Mouse (Mus musculus) forebrain, embryonic 13.5 days (tissue): Measurements from ENCODE around the gene Ddx23. TPM values are rescaled to one million over a fixed set of nuclear protein-coding genes. Genes with fewer than 3 reads are reported as not detected.

ENCODE experiments used
- ATAC-seq: fragments of 200-750 bp; cut with Nextera tagmentation; 2 replicates; pipeline ENCODE4 v1.8.0; 2017
- H3K27ac ChIP-seq: fragments of 300-500 bp; sonication (generic); 2 replicates; pipeline ENCODE4 v1.5.1; 2015; ENCODE audit warnings: inconsistent platforms, mild to moderate bottlenecking, moderate library complexity
- H3K27me3 ChIP-seq: fragments of 300-500 bp; sonication (generic); 2 replicates; pipeline ENCODE4 v1.6.1; 2015; ENCODE audit warnings: mild to moderate bottlenecking, inconsistent platforms
- H3K36me3 ChIP-seq: fragments of 300-500 bp; sonication (generic); 2 replicates; pipeline ENCODE4 v1.6.1; 2015; ENCODE audit warnings: mild to moderate bottlenecking, inconsistent platforms; ENCODE audit not compliant: poor library complexity, severe bottlenecking
- H3K4me1 ChIP-seq: fragments of 300-500 bp; sonication (generic); 2 replicates; pipeline ENCODE4 v1.6.1; 2015; ENCODE audit warnings: inconsistent platforms
- H3K4me2 ChIP-seq: fragments of 300-500 bp; sonication (generic); 2 replicates; pipeline ENCODE4 v1.6.1; 2015; ENCODE audit warnings: inconsistent platforms, mild to moderate bottlenecking, moderate library complexity
- H3K4me3 ChIP-seq: fragments of 300-500 bp; sonication (generic); 2 replicates; pipeline ENCODE4 v1.5.1; 2015; ENCODE audit warnings: mild to moderate bottlenecking, inconsistent platforms
- H3K9ac ChIP-seq: fragments of 300-500 bp; sonication (generic); 2 replicates; pipeline ENCODE4 v1.6.1; 2015; ENCODE audit warnings: mild to moderate bottlenecking, inconsistent platforms
- H3K9me3 ChIP-seq: fragments of 300-500 bp; sonication (generic); replicated peaks from 2 replicates; pipeline ENCODE4 v1.6.1; 2016; ENCODE audit warnings: inconsistent platforms
- WGBS: fragments of 180-500 bp; shearing (Covaris S2); methylation state at CpG from one replicate; pipeline ENCODE4 v1.1.7; 2015; 5-methylcytosine and 5-hydroxymethylcytosine counted together
- polyA plus RNA-seq: library from polyadenylated mRNA; unstranded; fragments of >200 nt; fragmentation: Nextera tagmentation; extraction: Ambion mirVana; gene quantifications from 2 replicates; pipeline ENCODE4 v1.2.1, GENCODE M21; 2015

Gene Ddx23
- polyA plus RNA-seq, 1 experiment from 2014 or later, result 32.5 TPM

DNA sequence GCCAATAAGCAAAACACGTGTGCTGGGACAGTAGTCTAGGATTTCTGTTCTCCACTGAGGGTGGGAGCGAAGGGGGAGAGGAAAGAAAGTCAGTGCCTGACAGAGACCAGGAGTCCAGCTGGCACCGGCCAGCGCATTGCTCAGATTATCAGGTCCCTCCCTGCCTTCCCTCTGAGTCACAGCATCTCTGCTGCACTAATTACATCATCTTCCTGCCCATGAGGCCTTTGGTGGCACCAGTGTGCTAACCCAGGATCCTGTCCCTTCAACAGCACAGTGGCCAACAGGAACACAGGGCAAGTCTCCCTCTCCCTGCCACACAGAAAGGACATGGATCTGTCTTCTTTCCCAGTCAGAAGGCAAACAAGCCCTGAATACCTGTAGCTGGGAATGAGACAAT, 9.9 kb upstream of the Ddx23 start:
- H3K36me3 ChIP-seq, result peaks cover 10% of the 10 kb centered on the region; the same call in 1 of the 2 replicates
- 81% methylated on average over 4 of the region's 4 CpGs for WGBS
- H3K4me1 ChIP-seq, result peaks cover 39% of the 10 kb centered on the region
- ATAC-seq, result no peak
- no peak overlapping the region for H3K4me2 ChIP-seq
- no peak overlapping the region for H3K27ac ChIP-seq
- H3K9me3 ChIP-seq, result no peaks in the 10 kb centered on the region
- H3K4me3 ChIP-seq, result no peak overlapping the region
- H3K27me3 ChIP-seq, result peaks cover 21% of the 10 kb centered on the region; the same call in 1 of the 2 replicates
- H3K9ac ChIP-seq, result no peak overlapping the region

- ATAC-seq, result no peak
- Histone ChIP-seq H3K9ac (no peak overlapping the region), H3K36me3 (peaks cover 9% of the 10 kb centered on the region; the same call in 1 of the 2 replicates), H3K27ac (no peak overlapping the region), H3K4me1 (peaks cover 11% of the 10 kb centered on the region), H3K9me3 (no peaks in the 10 kb centered on the region), H3K27me3 (no peaks in the 10 kb centered on the region), H3K4me3 (no peak overlapping the region), H3K4me2 (no peak overlapping the region)
- 82% methylated on average over 11 of the region's 11 CpGs for WGBS
These were observed 1.6 kb upstream of the Ddx23 start for GRCm38 (mm10) chr15:98664042-98664907.

DNA sequence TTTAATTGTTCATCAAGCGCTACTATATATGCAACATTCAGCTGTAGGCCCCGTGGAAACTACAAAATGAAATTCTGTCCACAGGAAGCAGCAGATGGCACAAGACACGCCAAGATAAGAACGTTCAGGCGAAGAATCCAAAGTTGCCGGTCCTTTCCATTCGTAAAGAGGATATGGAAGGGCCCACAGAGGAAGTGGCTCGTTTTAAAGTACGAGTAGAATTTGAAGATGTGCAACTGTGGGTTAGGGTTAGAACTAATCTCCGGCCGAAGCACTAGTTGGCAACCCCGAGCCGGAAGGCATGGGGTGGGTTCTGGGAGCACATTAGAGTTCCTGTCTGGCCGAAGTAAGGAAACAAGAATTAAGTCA, 512 bp downstream of the Ddx23 start:
- Histone ChIP-seq H3K9ac (peak overlapping the region; percentile 94), H3K4me1 (peaks cover 11% of the 10 kb centered on the region), H3K27ac (peak overlapping the region; percentile 85), H3K36me3 (peaks cover 30% of the 10 kb centered on the region), H3K9me3 (no peaks in the 10 kb centered on the region), H3K27me3 (no peaks in the 10 kb centered on the region), H3K4me2 (peak overlapping the region; percentile 85), H3K4me3 (peak overlapping the region; percentile 89)
- ATAC-seq, result no peak
- WGBS, result 2% methylated on average over 14 of the region's 14 CpGs

- H3K9ac ChIP-seq, result no peak overlapping the region
- peaks cover 79% of the 10 kb centered on the region for H3K36me3 ChIP-seq
- H3K4me2 ChIP-seq, result no peak overlapping the region
- 86% methylated on average over 15 of the region's 15 CpGs for WGBS
- no peak overlapping the region for H3K4me3 ChIP-seq
- peaks cover 11% of the 10 kb centered on the region for H3K4me1 ChIP-seq
- H3K27me3 ChIP-seq, result no peaks in the 10 kb centered on the region
- H3K27ac ChIP-seq, result no peak overlapping the region
- no peaks in the 10 kb centered on the region for H3K9me3 ChIP-seq
- ATAC-seq, result no peak
These were observed 5.5 kb downstream of the Ddx23 start for GRCm38 (mm10) chr15:98656982-98657751.

- Histone ChIP-seq H3K9ac (no peak overlapping the region), H3K4me1 (no peaks in the 10 kb centered on the region), H3K4me2 (no peak overlapping the region), H3K36me3 (peaks cover 99% of the 10 kb centered on the region), H3K27me3 (no peaks in the 10 kb centered on the region), H3K27ac (no peak overlapping the region), H3K4me3 (no peak overlapping the region), H3K9me3 (no peaks in the 10 kb centered on the region)
- 96% methylated on average over 8 of the region's 8 CpGs for WGBS
- ATAC-seq, result no peak
These were observed 10.5 kb downstream of the Ddx23 start for GRCm38 (mm10) chr15:98652174-98652573.

DNA sequence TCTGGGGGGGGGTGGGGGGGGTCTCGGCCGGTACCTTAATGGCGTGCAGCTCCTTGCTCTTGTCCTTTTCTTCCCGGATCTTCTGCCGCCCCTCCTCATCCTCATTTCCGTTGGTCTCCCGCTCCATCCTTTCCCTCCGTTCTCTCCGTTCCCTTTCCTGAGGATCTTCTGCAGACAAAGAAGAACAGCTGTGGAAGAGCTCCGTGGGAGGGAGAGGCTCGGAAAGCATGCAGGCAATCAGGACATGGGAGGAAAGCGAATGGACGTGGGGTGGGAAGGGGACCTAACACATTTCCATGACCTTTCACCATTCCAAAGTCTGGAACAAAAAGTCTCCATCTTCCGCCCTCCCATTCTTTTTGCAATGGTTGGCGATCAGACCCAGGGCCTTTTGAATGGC, 11.3 kb downstream of the Ddx23 start:
- 89% methylated on average over 15 of the region's 15 CpGs for WGBS
- no peaks in the 10 kb centered on the region for H3K4me1 ChIP-seq
- H3K9ac ChIP-seq, result no peak overlapping the region
- ATAC-seq, result no peak
- H3K4me2 ChIP-seq, result no peak overlapping the region
- H3K27me3 ChIP-seq, result no peaks in the 10 kb centered on the region
- H3K4me3 ChIP-seq, result no peak overlapping the region
- H3K27ac ChIP-seq, result no peak overlapping the region
- H3K9me3 ChIP-seq, result no peaks in the 10 kb centered on the region
- H3K36me3 ChIP-seq, result peaks cover 99% of the 10 kb centered on the region

- Histone ChIP-seq H3K9ac (no peak overlapping the region), H3K27me3 (no peaks in the 10 kb centered on the region), H3K4me2 (no peak overlapping the region), H3K9me3 (no peaks in the 10 kb centered on the region), H3K36me3 (peaks cover 99% of the 10 kb centered on the region), H3K4me3 (no peak overlapping the region), H3K27ac (no peak overlapping the region), H3K4me1 (no peaks in the 10 kb centered on the region)
- WGBS, result 91% methylated on average over 3 of the region's 3 CpGs
- no peak for ATAC-seq
These were observed 14.6 kb downstream of the Ddx23 start for GRCm38 (mm10) chr15:98648071-98648470.

DNA sequence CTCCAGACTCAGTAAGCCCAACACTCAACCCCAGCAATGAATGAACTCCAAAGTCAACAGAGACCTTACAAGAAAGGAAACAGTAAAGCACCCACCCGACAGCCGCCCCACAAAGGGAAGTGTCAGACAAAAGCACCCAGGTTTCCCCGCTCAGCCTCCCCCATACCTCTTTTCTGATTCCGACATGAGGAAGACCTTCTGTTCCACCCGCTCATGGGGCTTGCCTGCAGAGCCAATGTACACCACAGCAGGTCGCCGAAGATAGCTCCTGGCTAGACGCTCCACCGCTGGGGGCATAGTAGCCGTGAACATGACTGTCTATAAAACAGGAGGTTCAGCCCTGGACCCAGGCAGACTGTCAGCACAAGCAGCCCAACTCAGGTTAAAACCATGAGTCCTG, 15.4 kb downstream of the Ddx23 start:
- Histone ChIP-seq H3K4me2 (no peak overlapping the region), H3K4me3 (no peak overlapping the region), H3K27me3 (no peaks in the 10 kb centered on the region), H3K36me3 (peaks cover 99% of the 10 kb centered on the region), H3K9ac (no peak overlapping the region), H3K9me3 (no peaks in the 10 kb centered on the region), H3K27ac (no peak overlapping the region), H3K4me1 (no peaks in the 10 kb centered on the region)
- WGBS, result 91% methylated on average over 10 of the region's 10 CpGs
- ATAC-seq, result no peak

DNA sequence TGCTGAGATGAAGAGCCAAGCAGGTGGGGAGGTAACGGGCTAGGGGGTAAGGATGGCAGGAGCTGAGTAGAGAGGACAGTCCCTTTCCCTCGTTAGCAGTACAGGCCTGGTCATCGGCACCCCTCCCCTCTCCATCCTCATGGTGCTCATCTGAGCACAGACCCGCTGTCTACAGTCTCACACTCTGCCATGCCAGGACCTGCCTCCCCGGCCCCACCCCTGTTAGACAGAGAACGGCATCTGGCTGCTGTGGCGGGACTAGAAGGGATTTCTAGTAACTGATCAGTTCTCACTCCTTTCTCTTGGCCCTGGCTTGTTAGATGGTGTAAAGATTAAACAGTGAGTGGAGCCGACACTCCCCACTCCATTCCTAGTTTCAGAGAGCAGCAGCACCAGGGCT, 16.0 kb downstream of the Ddx23 start:
- no peak for ATAC-seq
- no peak overlapping the region for H3K4me3 ChIP-seq
- 81% methylated on average over 8 of the region's 8 CpGs for WGBS
- H3K9me3 ChIP-seq, result no peaks in the 10 kb centered on the region
- H3K9ac ChIP-seq, result no peak overlapping the region
- H3K27ac ChIP-seq, result no peak overlapping the region
- no peaks in the 10 kb centered on the region for H3K4me1 ChIP-seq
- H3K4me2 ChIP-seq, result no peak overlapping the region
- peaks cover 99% of the 10 kb centered on the region for H3K36me3 ChIP-seq
- no peaks in the 10 kb centered on the region for H3K27me3 ChIP-seq

DNA sequence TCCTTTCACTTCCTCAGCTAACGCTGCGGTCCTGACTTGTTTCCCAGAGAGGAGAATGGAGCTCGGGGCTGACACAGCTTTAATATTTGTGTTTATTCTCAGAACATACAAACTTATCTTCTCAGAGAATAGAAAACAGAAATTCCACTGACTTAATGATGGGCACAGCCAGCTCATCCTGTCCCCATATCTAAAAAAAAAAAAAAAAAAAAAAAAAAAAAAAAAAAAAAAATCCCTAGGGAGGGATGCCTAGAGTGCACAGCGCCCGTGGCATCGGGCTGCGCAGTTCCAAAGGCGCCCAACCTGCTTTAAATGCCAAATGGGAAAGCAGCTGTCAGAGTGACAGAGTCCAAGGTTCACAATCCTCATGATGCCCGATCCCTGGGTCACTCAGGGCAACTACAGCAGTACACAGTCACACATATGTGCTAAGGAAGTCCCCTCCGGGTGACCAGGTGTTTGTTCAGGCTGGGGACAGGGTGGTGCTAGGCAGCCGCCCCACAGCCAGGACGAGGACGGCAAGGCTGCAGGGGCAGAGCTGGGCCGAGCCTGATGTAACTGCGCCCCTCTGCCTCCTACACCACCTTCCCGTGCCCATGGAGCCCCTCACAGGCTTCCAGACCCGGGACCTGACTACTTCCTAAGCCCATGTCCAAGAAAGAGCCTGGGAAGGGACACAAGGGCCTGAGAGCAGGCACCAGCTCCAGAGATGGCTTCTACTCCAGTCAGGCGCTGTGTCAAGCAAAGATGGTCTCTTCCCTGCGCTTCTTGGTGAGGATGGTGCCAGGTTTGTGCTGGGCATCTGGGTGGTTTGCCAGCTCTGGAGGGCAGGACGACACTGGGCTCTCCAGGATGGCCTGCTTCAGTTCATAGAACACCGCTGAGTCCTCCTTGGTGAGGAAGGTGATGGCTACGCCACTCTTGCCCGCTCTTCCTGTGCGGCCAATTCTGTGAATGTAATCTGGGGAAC, 17.4 kb downstream of the Ddx23 start:
- Histone ChIP-seq H3K9me3 (no peaks in the 10 kb centered on the region), H3K36me3 (peaks cover 99% of the 10 kb centered on the region), H3K4me3 (no peak overlapping the region), H3K4me2 (no peak overlapping the region), H3K4me1 (no peaks in the 10 kb centered on the region), H3K27me3 (no peaks in the 10 kb centered on the region), H3K27ac (no peak overlapping the region), H3K9ac (no peak overlapping the region)
- peak; percentile 44 for ATAC-seq
- 90% methylated on average over 24 of the region's 24 CpGs for WGBS

GRCm38 (mm10) chr15:98644406-98644805, 18.3 kb downstream of the Ddx23 start:
- Histone ChIP-seq H3K4me2 (no peak overlapping the region), H3K9me3 (no peaks in the 10 kb centered on the region), H3K27ac (0 out of 2 replicates have a peak overlapping the region, but pooled peaks have one; percentile 15), H3K36me3 (peaks cover 99% of the 10 kb centered on the region), H3K4me3 (no peak overlapping the region), H3K9ac (no peak overlapping the region), H3K27me3 (no peaks in the 10 kb centered on the region), H3K4me1 (no peaks in the 10 kb centered on the region)
- ATAC-seq, result no peak
- WGBS, result 89% methylated on average over 12 of the region's 12 CpGs
